Comparison of ENCODE assay signal across 29 mouse cellular contexts in genomic region chr19:44400484-44401197, GRCm38 (mm10). TPM values are rescaled to one million over a fixed set of nuclear protein-coding genes. Genes with fewer than 3 reads are reported as not detected.
DNase-seq lines count a peak whose midpoint lies in the region; ATAC-seq and TF ChIP-seq lines count a peak whose summit lies in the region.
"Had no signal": no experiment of that assay in that cellular context is flagged by ENCODE, and none has a peak within 500 bp of the region (broad histone marks: within the 10 kb centered on the region; RNA-seq: fewer than 3 reads in every experiment).

No protein-coding gene starts in this region.

- H3K4me3 ChIP-seq in forebrain, embryonic 14.5 days (ENCODE audit: low read depth, low read length) = no peak overlapping the region
- H3K4me3 ChIP-seq in forebrain, embryonic 15.5 days = no peak overlapping the region
- no peak overlapping the region for H3K4me3 ChIP-seq in midbrain, postnatal 0 days (ENCODE audit: low read depth, low read length)
- H3K4me3 ChIP-seq: forebrain, embryonic 12.5 days; gastrocnemius, adult 2 months; heart, adult 2 months; heart, embryonic 12.5 days; hindbrain, embryonic 13.5 days; left cerebral cortex, adult 2 months; limb, embryonic 13.5 days; liver, embryonic 13.5 days; neural tube, embryonic 15.5 days had no signal

- H3K27me3 ChIP-seq in forebrain, embryonic 14.5 days (replicated peaks; ENCODE audit: control insufficient read depth, insufficient read depth, low read length) = no peaks in the 10 kb centered on the region
- no peaks in the 10 kb centered on the region for H3K27me3 ChIP-seq in forebrain, embryonic 15.5 days
- no peaks in the 10 kb centered on the region for H3K27me3 ChIP-seq in midbrain, postnatal 0 days (ENCODE audit: insufficient read depth, low read length)
- H3K27me3 ChIP-seq: forebrain, embryonic 12.5 days; hindbrain, embryonic 13.5 days; limb, embryonic 13.5 days; neural tube, embryonic 15.5 days had no signal

- 83% methylated on average over 8 of the region's 8 CpGs for WGBS in forebrain, embryonic 14.5 days
- 74% methylated on average over 8 of the region's 8 CpGs for WGBS in forebrain, embryonic 15.5 days
- WGBS in midbrain, postnatal 0 days = 90% methylated on average over 8 of the region's 8 CpGs

- no peak for TF ChIP-seq POLR2A in brain, embryonic 14.5 days (IDR thresholded peaks at IDR 0.05; ENCODE audit: borderline replicate concordance, extremely low read depth, insufficient read depth, insufficient read length, poor library complexity, severe bottlenecking)

- TF ChIP-seq CTCF in brain, embryonic 14.5 days (IDR thresholded peaks at IDR 0.05; ENCODE audit: borderline replicate concordance, extremely low read depth, insufficient read depth, insufficient read length) = no peak
- no peak for TF ChIP-seq CTCF in midbrain, postnatal 0 days (IDR thresholded peaks at IDR 0.05)

- peaks cover 11% of the 10 kb centered on the region; the same call in 1 of the 2 replicates for H3K36me3 ChIP-seq in forebrain, embryonic 14.5 days (ENCODE audit: control insufficient read depth, insufficient read depth, low read length)
- peaks cover 8% of the 10 kb centered on the region; the same call in 1 of the 2 replicates for H3K36me3 ChIP-seq in forebrain, embryonic 15.5 days
- H3K36me3 ChIP-seq in midbrain, postnatal 0 days (ENCODE audit: insufficient read depth, low read length) = peaks cover 40% of the 10 kb centered on the region
- H3K36me3 ChIP-seq: heart, embryonic 12.5 days had no signal

- H3K9me3 ChIP-seq in forebrain, embryonic 14.5 days (replicated peaks; ENCODE audit: control insufficient read depth, low read length) = no peaks in the 10 kb centered on the region
- H3K9me3 ChIP-seq in forebrain, embryonic 15.5 days = no peaks in the 10 kb centered on the region
- H3K9me3 ChIP-seq in midbrain, postnatal 0 days (ENCODE audit: low read length) = no peaks in the 10 kb centered on the region
- H3K9me3 ChIP-seq: forebrain, embryonic 12.5 days; heart, embryonic 12.5 days; hindbrain, embryonic 13.5 days; limb, embryonic 13.5 days; liver, embryonic 13.5 days; neural tube, embryonic 15.5 days had no signal

- H3K4me2 ChIP-seq in forebrain, embryonic 14.5 days (ENCODE audit: low read length) = no peak overlapping the region
- no peak overlapping the region for H3K4me2 ChIP-seq in forebrain, embryonic 15.5 days (replicated peaks)
- H3K4me2 ChIP-seq in midbrain, postnatal 0 days (ENCODE audit: low read depth, low read length, poor library complexity, severe bottlenecking) = no peak overlapping the region
- H3K4me2 ChIP-seq: forebrain, embryonic 12.5 days; heart, embryonic 12.5 days; hindbrain, embryonic 13.5 days; limb, embryonic 13.5 days; liver, embryonic 13.5 days; neural tube, embryonic 15.5 days had no signal

- H3K27ac ChIP-seq in forebrain, embryonic 14.5 days (ENCODE audit: low read depth, low read length) = no peak overlapping the region
- no peak overlapping the region for H3K27ac ChIP-seq in forebrain, embryonic 15.5 days (replicated peaks)
- no peak overlapping the region for H3K27ac ChIP-seq in midbrain, postnatal 0 days (ENCODE audit: low read depth, low read length)
- H3K27ac ChIP-seq: forebrain, embryonic 12.5 days; gastrocnemius, adult 2 months; heart, adult 2 months; hindbrain, embryonic 13.5 days; left cerebral cortex, adult 2 months; limb, embryonic 13.5 days; liver, embryonic 13.5 days; macrophage; neural tube, embryonic 15.5 days had no signal

- ATAC-seq in forebrain, embryonic 14.5 days = no peak
- no peak for ATAC-seq in forebrain, embryonic 15.5 days (replicated peaks)
- ATAC-seq in midbrain, postnatal 0 days (ENCODE audit: low FRiP score) = no peak
- ATAC-seq in erythroblast, adult 5-6 weeks (replicated peaks; ENCODE audit: low FRiP score, poor library complexity, severe bottlenecking) = no peak
- ATAC-seq: intestine, postnatal 0 days; lung, postnatal 0 days had no signal

- DNase-seq in forebrain, embryonic 14.5 days (ENCODE audit: low spot score) = peak; percentile 10
- peak; percentile 31 for DNase-seq in brain, embryonic 14.5 days (ENCODE audit: low read depth)
- peak; percentile 86 for DNase-seq in cerebellum, adult 8-10 months
- peak; percentile 91 to 92 for DNase-seq in cerebellum, postnatal 25 days
- DNase-seq in midbrain, postnatal 0 days (ENCODE audit: low spot score) = no peak
- no peak for DNase-seq in adrenal gland, adult 2 months
- DNase-seq: gastrocnemius, adult 2 months; gastrocnemius, postnatal 36 days; heart, adult 2 months; heart, postnatal 4 days; kidney, postnatal 25 days; liver, embryonic 13.5 days; lung, adult 18-20 months; midbrain, embryonic 14.5 days; retina, postnatal 1 day; right cerebral cortex, postnatal 14 days; spleen, adult 18-20 months; thymus, postnatal 14 days had no signal

- no peaks in the 10 kb centered on the region for H3K4me1 ChIP-seq in forebrain, embryonic 14.5 days (ENCODE audit: control insufficient read depth, insufficient read depth, low read length)
- no peaks in the 10 kb centered on the region for H3K4me1 ChIP-seq in forebrain, embryonic 15.5 days
- peaks cover 4% of the 10 kb centered on the region; the same call in 1 of the 2 replicates for H3K4me1 ChIP-seq in midbrain, postnatal 0 days (ENCODE audit: insufficient read depth, low read length)
- H3K4me1 ChIP-seq: heart, embryonic 12.5 days had no signal

- no peak overlapping the region for H3K9ac ChIP-seq in forebrain, embryonic 14.5 days (ENCODE audit: low read length)
- H3K9ac ChIP-seq in forebrain, embryonic 15.5 days (replicated peaks) = no peak overlapping the region
- H3K9ac ChIP-seq in midbrain, postnatal 0 days (replicated peaks; ENCODE audit: low read length, poor library complexity, severe bottlenecking) = no peak overlapping the region
- H3K9ac ChIP-seq: forebrain, embryonic 12.5 days; heart, embryonic 12.5 days; hindbrain, embryonic 13.5 days; limb, embryonic 13.5 days; liver, embryonic 13.5 days; neural tube, embryonic 15.5 days had no signal

RNA-seq across cellular contexts. Expression of gene Scd1, which starts 7.0 kb away (rescaled TPM):
- polyA plus RNA-seq in forebrain, embryonic 14.5 days (2014; fragmentation: Nextera tagmentation; extraction: Ambion mirVana) = 2.8 and 3.4 TPM in 2 replicates
- polyA plus RNA-seq in forebrain, embryonic 15.5 days (2015; fragmentation: Nextera tagmentation; extraction: Ambion mirVana) = 3.5 and 4.0 TPM in 2 replicates
- polyA plus RNA-seq in brain, embryonic 14.5 days (2012; rRNA removed) = 9.6 and 16.6 TPM in 2 replicates
- total RNA-seq in midbrain, postnatal 0 days (2014; rRNA removed) = 38.5 and 42.3 TPM in 2 replicates
- 7.1 and 7.5 TPM in 2 replicates for polyA plus RNA-seq in midbrain, postnatal 0 days (2015; fragmentation: Nextera tagmentation; extraction: Ambion mirVana)
- total RNA-seq in adrenal gland, adult 2 months (2021) = 1,000 to 10,000 TPM; 1,012 to 3,370 TPM
- polyA plus RNA-seq in adrenal gland, adult 2 months (2012; rRNA removed) = 10,217 and 11,584 TPM in 2 replicates
- total RNA-seq in erythroblast, adult 5-6 weeks (2015; ENCODE audit: low replicate concordance) = 10.0 and 11.3 TPM in 2 replicates
- total RNA-seq in erythroblast, adult 5-6 weeks (2017; ENCODE audit: low replicate concordance) = 9.5 and 11.2 TPM in 2 replicates

Comparison
In these comparisons a context has a peak if more than half of its experiments do, and no peak if none do; other contexts are left out.
1. DNase-seq: peak in forebrain, embryonic 14.5 days (single experiment), brain, embryonic 14.5 days (single experiment), cerebellum, adult 8-10 months (single experiment) and cerebellum, postnatal 25 days (2 of 2); none in midbrain, postnatal 0 days (single experiment) and adrenal gland, adult 2 months (single experiment).
2. RNA of gene Scd1, which starts 7.0 kb away (polyA plus RNA-seq): 10,217 to 11,584 TPM in adrenal gland, adult 2 months; 9.6 to 16.6 TPM in brain, embryonic 14.5 days, 7.1 to 7.5 TPM in midbrain, postnatal 0 days, 3.5 to 4.0 TPM in forebrain, embryonic 15.5 days and 2.8 to 3.4 TPM in forebrain, embryonic 14.5 days; every median in the first group is over 100 times any median in the second.